Mouse (Mus musculus) megakaryocyte, embryonic 14.5 days (primary cell): ENCODE measurements around the gene Cyb5r3.

Experiments used
- FLI1 ChIP-seq: IDR thresholded peaks from 2 replicates; pipeline ENCODE4 v1.6.1; 2012; ENCODE audit warnings: low read length, inconsistent platforms, mixed read lengths
- GATA1 ChIP-seq: IDR thresholded peaks from 3 replicates; pipeline ENCODE4 v1.6.1; 2012; ENCODE audit warnings: mixed read lengths, low read length, inconsistent platforms, borderline replicate concordance

DNA sequence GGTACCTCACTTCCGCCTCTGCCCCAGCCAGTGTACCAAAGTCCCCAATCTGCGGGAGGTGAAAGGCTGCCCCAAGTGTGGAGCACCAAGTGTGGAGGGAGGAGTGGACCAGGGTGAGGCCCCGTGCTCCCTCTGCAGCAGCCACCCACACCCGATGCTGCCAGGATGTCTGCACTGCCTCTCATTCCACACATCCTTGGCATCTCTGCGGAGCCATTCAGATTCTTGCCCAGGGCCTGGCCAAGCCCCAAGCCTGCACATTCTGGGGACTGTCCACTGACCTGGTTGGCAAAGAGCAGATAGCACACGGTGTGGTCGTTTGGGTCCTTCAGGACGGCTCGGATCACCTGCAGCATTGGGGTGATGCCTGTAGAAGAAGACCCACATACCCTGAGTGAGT is 12.6 kb downstream of the Cyb5r3 start:
- TF ChIP-seq FLI1 (no peak), GATA1 (no peak)
